Mouse (Mus musculus) stomach, embryonic 15.5 days (tissue): ENCODE results near the gene Cog4. TPM values are rescaled to one million over a fixed set of nuclear protein-coding genes. Genes with fewer than 3 reads are reported as not detected.
"Not testable (repeated sequence)": the region's sequence is repeated elsewhere in the genome, so short reads cannot be mapped to it uniquely, and the experiment has no call there.

Source experiments
- ATAC-seq: fragments of 200-750 bp; cut with Nextera tagmentation; 2 replicates; pipeline ENCODE4 v1.8.0; 2017; ENCODE audit warnings: low read depth, moderate number of reproducible peaks, moderate TSS enrichment; ENCODE audit not compliant: insufficient read depth, low FRiP score
- H3K27ac ChIP-seq: fragments of 300-500 bp; sonication (generic); 2 replicates; pipeline ENCODE4 v1.5.1; 2015; ENCODE audit warnings: mild to moderate bottlenecking, inconsistent platforms
- H3K27me3 ChIP-seq: fragments of 300-500 bp; sonication (generic); replicated peaks from 2 replicates; pipeline ENCODE4 v1.6.1; 2015; ENCODE audit warnings: inconsistent platforms
- H3K36me3 ChIP-seq: fragments of 300-500 bp; sonication (generic); 2 replicates; pipeline ENCODE4 v1.6.1; 2015; ENCODE audit warnings: inconsistent platforms
- H3K4me1 ChIP-seq: fragments of 300-500 bp; sonication (generic); 2 replicates; pipeline ENCODE4 v1.6.1; 2015; ENCODE audit warnings: inconsistent platforms
- H3K4me2 ChIP-seq: fragments of 300-500 bp; sonication (generic); 2 replicates; pipeline ENCODE4 v1.6.1; 2015; ENCODE audit warnings: mild to moderate bottlenecking, inconsistent platforms
- H3K4me3 ChIP-seq: fragments of 300-500 bp; sonication (generic); replicated peaks from 2 replicates; pipeline ENCODE4 v1.5.1; 2015; ENCODE audit warnings: inconsistent platforms
- H3K9ac ChIP-seq: fragments of 300-500 bp; sonication (generic); 2 replicates; pipeline ENCODE4 v1.6.1; 2015; ENCODE audit warnings: inconsistent platforms
- H3K9me3 ChIP-seq: fragments of 300-500 bp; sonication (generic); 2 replicates; pipeline ENCODE4 v1.6.1; 2016; ENCODE audit warnings: inconsistent platforms
- WGBS: fragments of 180-500 bp; shearing (Covaris S2); methylation state at CpG from one replicate; pipeline ENCODE4 v1.1.7; 2015; 5-methylcytosine and 5-hydroxymethylcytosine counted together
- polyA plus RNA-seq: library from polyadenylated mRNA; unstranded; fragments of >200 nt; fragmentation: Nextera tagmentation; extraction: Ambion mirVana; gene quantifications from 2 replicates; pipeline ENCODE4 v1.2.1, GENCODE M21; 2015

The Cog4 gene
- polyA plus RNA-seq, 1 experiment from 2014 or later = 65.0 TPM

DNA sequence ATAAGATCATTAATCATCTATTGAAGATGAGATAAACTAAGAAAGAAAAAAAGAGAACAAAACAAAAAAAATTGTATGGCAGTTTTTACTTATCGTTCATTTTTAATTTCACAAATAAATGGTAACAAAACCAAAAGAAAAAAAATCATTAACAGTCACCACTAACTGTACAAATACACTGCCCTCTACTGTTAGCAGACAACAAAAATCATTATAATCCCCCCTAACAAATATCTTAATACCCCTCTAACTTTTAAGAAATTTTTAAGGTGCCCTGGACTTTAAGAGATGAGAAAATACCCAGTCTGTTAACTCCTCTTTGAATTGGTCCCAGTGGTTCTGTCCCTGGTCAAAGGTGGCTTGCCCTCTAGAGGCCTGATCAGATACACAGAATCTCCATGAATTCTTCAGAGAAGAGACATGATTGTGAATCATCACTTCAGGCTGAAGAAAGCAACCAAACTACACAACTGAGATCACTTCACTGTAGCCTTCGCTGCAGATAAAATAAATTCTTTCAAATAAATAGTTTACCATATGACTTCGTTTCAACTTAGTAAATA lies 4.3 kb upstream of the Cog4 start:
- no peaks in the 10 kb centered on the region for H3K27me3 ChIP-seq
- H3K27ac ChIP-seq = no peak overlapping the region
- no peak overlapping the region for H3K4me3 ChIP-seq
- WGBS = 86% methylated on average over 3 of the region's 3 CpGs
- peaks cover 52% of the 10 kb centered on the region for H3K36me3 ChIP-seq
- ATAC-seq = no peak
- no peak overlapping the region for H3K9ac ChIP-seq
- H3K9me3 ChIP-seq = no peaks in the 10 kb centered on the region
- 0 out of 2 replicates have a peak, but pooled peaks cover 5% of the 10 kb centered on the region for H3K4me1 ChIP-seq
- H3K4me2 ChIP-seq = no peak overlapping the region

DNA sequence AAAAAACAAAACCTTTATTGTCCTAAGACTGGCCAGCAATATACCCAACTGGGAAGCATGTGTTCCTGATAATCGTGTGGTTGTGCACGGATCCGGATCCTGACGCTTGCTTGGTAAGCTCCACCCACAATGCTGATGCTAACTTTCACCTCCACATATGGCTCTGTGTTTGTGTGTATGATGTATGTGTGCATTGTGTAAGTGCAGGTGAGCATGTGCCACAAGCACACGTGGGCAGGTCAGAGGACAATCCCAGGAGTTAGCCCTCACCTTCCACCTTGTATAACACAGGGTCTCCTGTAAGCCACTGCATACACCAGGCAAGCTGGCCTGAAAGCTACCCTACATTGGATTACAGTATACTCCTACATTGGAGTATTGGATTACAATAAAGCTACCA lies 3.2 kb upstream of the Cog4 start:
- H3K4me2 ChIP-seq = no peak overlapping the region
- 84% methylated on average over 5 of the region's 5 CpGs for WGBS
- no peaks in the 10 kb centered on the region for H3K9me3 ChIP-seq
- H3K27ac ChIP-seq = no peak overlapping the region
- peaks cover 42% of the 10 kb centered on the region for H3K36me3 ChIP-seq
- H3K4me3 ChIP-seq = no peak overlapping the region
- no peak for ATAC-seq
- H3K27me3 ChIP-seq = no peaks in the 10 kb centered on the region
- H3K9ac ChIP-seq = no peak overlapping the region
- peaks cover 12% of the 10 kb centered on the region for H3K4me1 ChIP-seq

DNA sequence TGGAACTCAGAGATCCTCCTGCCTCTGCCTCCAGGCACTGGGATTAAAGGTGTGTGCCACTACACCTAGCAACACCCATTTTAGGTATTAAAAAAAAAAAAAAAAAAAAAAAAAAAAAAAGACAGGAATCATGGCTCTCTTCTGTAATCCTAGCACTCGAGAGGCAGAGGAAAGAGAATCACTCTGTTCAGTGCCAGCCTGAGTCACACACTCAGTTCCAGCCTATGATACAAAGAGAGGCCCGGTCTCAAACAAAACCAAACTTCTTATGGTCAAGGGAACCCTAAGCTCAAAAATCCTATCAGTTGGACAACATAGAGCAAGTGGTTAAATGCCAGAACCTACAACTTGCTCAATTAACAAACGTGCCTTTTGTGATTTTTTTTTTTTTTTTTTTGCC lies 1.5 kb upstream of the Cog4 start:
- peaks cover 12% of the 10 kb centered on the region for H3K4me1 ChIP-seq
- whole genome bisulfite sequencing = 70% methylated on average over 3 of the region's 3 CpGs
- no peaks in the 10 kb centered on the region for H3K27me3 ChIP-seq
- no peak overlapping the region for H3K27ac ChIP-seq
- H3K9me3 ChIP-seq = no peaks in the 10 kb centered on the region
- H3K36me3 ChIP-seq = peaks cover 26% of the 10 kb centered on the region
- H3K4me3 ChIP-seq = no peak overlapping the region
- ATAC-seq = no peak
- H3K9ac ChIP-seq = no peak overlapping the region
- peak overlapping the region; percentile 73; the same call in 1 of the 2 replicates for H3K4me2 ChIP-seq

DNA sequence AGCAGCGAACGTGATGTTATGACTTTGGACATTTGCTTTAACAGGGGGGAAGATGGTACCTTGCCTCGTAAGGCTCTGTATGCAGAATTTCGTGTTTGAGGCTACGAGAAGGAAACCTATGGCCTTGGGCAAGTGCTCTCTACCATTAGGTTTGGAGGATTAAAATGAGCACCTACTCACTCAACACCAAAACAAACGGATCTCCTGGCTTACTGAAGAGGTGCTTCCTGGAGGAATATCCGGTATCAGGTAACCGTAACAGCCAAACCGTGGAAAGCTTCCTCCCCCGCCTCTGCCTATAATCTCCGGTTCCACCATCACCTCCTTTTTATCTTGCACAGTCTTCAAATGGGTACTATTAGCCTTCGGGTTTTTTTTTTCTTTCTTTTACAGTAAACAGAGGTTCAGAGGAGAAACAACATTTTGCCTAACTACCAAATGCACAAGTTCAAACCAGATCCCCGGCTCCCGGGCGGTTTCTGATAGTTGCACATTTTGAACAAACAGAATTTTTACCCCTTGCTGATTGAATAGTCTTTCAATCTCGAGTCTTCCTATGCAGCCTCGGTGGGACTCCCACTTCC lies 487 bp upstream of the Cog4 start:
- 4% methylated on average over 17 of the region's 17 CpGs for WGBS
- peaks cover 20% of the 10 kb centered on the region for H3K36me3 ChIP-seq
- H3K27me3 ChIP-seq = no peaks in the 10 kb centered on the region
- no peak for ATAC-seq
- H3K9ac ChIP-seq = peak overlapping the region; percentile 79
- H3K27ac ChIP-seq = peak overlapping the region; percentile 86
- peak overlapping the region; percentile 78 for H3K4me3 ChIP-seq
- peaks cover 12% of the 10 kb centered on the region for H3K4me1 ChIP-seq
- H3K9me3 ChIP-seq = no peaks in the 10 kb centered on the region
- H3K4me2 ChIP-seq = peak overlapping the region; percentile 73

DNA sequence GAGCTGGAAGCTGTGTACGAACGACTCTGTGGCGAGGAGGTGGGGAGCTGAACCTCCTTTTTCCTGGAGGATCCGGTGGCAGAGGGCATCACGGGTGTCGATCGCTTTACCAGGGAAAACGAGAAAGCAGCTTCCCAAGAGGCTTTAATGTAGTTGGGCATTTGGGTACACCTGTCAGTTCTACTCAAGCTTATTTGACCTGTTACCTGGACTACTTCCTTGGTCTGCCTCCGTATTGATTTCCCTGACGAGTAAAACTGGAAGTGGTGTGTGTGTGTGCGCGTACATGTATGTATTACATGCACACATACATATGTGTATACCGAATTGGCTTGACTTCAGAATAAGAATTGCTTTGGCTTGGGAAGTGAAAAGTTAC lies 760 bp downstream of the Cog4 start:
- Histone ChIP-seq H3K4me3 (peak overlapping the region; percentile 78), H3K36me3 (peaks cover 21% of the 10 kb centered on the region), H3K9ac (peak overlapping the region; percentile 53; the same call in 1 of the 2 replicates), H3K27me3 (no peaks in the 10 kb centered on the region), H3K9me3 (no peaks in the 10 kb centered on the region), H3K27ac (peak overlapping the region; percentile 86), H3K4me2 (peak overlapping the region; percentile 73), H3K4me1 (peaks cover 12% of the 10 kb centered on the region)
- no peak; the same call in 1 of the 2 replicates for ATAC-seq
- 1% methylated on average over 13 of the region's 13 CpGs for WGBS

DNA sequence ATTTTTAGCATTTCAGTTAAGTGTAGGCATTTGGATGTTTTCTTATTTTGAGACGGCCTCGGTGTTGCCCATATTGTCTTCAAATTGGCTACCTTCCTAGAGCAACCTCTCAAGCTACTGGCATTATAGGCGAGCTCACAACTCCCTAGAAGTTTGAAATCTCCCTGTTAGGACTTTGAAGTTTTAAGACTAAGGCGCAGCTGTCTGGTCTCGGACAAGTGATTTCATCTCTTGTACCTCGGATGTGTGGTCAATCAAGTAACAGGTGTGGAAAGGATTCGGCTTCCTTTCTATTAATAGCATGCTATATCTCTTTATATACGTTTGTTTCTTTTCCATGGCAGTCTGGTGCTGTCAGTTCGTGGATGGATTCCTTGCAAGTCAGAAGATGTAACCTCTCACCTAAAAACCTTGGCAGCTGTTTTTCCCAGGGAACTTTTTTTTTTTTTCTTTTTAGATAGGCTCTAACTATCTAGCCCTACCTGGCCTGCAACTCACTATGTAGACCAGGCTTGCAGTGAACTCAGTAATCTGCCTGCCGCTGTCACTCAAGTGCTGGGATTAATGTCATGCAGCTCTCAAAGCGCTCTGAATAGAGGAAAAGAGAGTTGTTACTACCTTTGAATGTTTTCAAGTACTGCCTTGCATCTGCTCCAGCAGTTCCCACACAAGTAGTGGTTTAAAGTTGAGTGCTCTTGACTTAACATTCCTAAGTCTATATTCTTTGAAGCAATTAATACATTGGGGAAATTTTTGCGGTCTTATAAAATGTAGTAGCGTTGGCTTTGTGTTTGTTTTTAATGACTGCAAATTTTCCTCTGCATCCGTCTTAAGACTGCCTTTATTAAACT lies 1.5 kb downstream of the Cog4 start:
- Histone ChIP-seq H3K36me3 (peaks cover 29% of the 10 kb centered on the region), H3K4me1 (peaks cover 12% of the 10 kb centered on the region), H3K4me3 (peak overlapping the region; percentile 78), H3K9ac (peak overlapping the region; percentile 53; the same call in 1 of the 2 replicates), H3K27me3 (no peaks in the 10 kb centered on the region), H3K9me3 (no peaks in the 10 kb centered on the region), H3K4me2 (peak overlapping the region; percentile 73), H3K27ac (0 out of 2 replicates have a peak overlapping the region, but pooled peaks have one; percentile 86)
- no peak for ATAC-seq
- 55% methylated on average over 14 of the region's 14 CpGs for WGBS

DNA sequence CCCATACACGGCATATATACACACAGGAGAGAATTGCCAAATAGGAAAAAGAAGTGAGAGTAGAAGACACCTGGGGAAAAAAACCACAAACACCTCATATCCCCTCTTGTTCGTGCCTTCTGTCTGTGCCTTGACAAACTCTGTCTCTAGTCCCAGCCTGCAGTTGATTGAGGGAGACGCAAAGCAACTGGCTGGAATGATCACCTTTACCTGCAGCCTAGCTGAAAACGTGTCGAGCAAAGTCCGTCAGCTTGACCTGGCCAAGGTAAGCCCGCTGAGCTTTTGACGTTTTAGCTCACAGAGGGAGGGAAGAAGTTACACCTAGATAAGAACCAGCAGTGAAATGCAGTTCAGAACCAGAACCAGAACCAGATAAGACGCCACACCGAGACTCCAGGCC lies 4.8 kb downstream of the Cog4 start:
- Histone ChIP-seq H3K27me3 (no peaks in the 10 kb centered on the region), H3K27ac (no peak overlapping the region), H3K4me2 (no peak overlapping the region), H3K4me3 (no peak overlapping the region), H3K4me1 (peaks cover 6% of the 10 kb centered on the region), H3K36me3 (peaks cover 36% of the 10 kb centered on the region), H3K9me3 (no peaks in the 10 kb centered on the region), H3K9ac (no peak overlapping the region)
- no peak for ATAC-seq
- 91% methylated on average over 10 of the region's 10 CpGs for WGBS

DNA sequence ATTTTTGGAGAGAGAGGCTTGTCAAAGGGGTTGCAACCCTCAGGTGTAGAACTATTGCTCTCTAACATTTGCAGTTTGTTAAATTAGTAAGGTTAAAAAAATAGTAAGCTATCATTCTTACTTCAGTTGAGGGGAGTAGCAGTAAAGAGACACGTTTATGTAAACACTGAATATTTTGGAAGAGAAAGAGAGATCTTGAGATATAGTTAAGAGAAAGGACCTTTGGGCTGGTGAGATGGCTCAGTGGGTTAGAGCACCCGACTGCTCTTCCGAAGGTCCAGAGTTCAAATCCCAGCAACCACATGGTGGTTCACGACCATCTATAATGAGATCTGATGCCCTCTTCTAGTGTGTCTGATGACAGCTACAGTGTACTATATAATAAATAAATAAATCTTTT lies 9.7 kb downstream of the Cog4 start:
- H3K9me3 ChIP-seq, H3K4me1 ChIP-seq, H3K27ac ChIP-seq, H3K27me3 ChIP-seq, H3K9ac ChIP-seq, H3K4me3 ChIP-seq, H3K4me2 ChIP-seq, ATAC-seq: not testable (repeated sequence)
- peaks cover 54% of the 10 kb centered on the region for H3K36me3 ChIP-seq
- WGBS = 94% methylated on average over 4 of the region's 4 CpGs

DNA sequence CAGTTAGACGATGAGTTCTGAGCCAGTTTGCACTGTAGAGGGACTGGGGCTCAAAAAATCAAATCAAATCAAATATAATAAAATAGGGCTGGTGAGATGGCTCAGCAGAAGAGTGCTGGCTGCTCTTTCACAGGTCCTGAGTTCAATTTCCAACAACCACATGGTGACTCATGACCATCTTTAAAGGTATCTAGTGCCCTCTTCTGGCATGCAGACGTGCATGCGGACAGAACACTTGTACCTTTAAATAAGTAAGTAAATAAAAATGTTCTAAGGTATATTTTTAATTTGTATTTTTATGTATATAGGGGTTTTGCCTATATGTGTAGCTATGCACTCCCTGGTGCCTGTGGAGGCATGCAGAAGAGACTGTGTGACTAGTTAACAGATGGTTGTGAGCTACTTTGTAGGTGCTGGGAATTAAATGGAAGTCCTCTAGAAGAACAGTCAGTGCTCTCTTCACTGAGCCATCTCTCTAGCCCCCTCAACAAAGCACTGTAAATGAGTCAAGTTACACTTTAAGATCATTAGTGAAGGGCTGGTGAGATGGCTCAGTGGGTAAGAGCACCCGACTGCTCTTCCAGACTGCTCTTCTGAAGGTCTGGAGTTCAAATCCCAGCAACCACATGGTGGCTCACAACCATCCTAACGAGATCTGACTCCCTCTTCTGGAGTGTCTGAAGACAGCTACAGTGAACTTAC lies 10.5 kb downstream of the Cog4 start:
- ATAC-seq = no peak
- H3K4me2 ChIP-seq = no peak overlapping the region
- H3K36me3 ChIP-seq = peaks cover 55% of the 10 kb centered on the region
- no peak overlapping the region for H3K4me3 ChIP-seq
- no peaks in the 10 kb centered on the region for H3K9me3 ChIP-seq
- H3K27me3 ChIP-seq = no peaks in the 10 kb centered on the region
- H3K27ac ChIP-seq = no peak overlapping the region
- no peaks in the 10 kb centered on the region for H3K4me1 ChIP-seq
- no peak overlapping the region for H3K9ac ChIP-seq
- 83% methylated on average over 5 of the region's 5 CpGs for WGBS

DNA sequence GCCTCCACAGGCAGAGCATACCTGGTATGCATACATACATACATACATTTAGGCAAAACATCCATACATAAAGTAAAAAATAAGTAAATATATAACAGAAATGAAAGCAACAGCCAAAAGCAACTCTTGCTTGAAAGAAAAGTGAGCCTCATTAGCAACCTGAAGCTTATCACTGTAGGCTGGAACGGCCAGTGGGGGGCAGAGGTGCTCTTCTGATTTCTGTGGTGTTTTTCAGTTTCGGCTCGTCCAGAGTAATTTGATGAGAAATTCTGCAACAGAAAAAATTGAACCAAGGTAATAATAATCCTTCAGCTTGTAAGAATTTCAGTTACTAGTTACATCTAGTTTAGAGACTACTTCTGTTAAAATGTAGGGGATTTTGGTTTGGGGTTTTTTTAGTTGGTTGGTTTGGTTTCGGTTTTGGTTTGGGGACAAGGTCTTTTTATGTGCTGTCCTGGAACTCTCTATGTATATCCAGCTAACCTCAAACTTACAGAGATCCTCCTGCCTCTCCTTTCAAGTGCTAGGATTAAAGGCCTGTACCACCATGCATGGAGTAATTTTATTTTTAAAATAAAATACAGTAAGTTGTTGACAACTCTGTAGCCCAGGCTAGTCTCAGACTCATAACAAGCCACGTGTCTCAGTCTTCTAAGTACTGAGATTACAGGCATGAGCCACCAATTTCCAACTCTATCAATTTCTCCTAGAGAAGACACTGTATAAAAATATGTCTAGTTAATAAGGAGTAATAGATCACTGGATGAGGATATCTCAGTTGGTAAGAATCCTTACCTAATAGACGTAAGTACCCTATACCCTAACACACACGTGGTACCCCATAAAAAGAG lies 13.5 kb downstream of the Cog4 start:
- Histone ChIP-seq H3K36me3 (peaks cover 56% of the 10 kb centered on the region), H3K4me1 (no peaks in the 10 kb centered on the region), H3K27ac (no peak overlapping the region), H3K9me3 (no peaks in the 10 kb centered on the region), H3K4me3 (no peak overlapping the region), H3K4me2 (no peak overlapping the region), H3K27me3 (no peaks in the 10 kb centered on the region), H3K9ac (no peak overlapping the region)
- WGBS = 79% methylated on average over 7 of the region's 7 CpGs
- ATAC-seq = no peak

DNA sequence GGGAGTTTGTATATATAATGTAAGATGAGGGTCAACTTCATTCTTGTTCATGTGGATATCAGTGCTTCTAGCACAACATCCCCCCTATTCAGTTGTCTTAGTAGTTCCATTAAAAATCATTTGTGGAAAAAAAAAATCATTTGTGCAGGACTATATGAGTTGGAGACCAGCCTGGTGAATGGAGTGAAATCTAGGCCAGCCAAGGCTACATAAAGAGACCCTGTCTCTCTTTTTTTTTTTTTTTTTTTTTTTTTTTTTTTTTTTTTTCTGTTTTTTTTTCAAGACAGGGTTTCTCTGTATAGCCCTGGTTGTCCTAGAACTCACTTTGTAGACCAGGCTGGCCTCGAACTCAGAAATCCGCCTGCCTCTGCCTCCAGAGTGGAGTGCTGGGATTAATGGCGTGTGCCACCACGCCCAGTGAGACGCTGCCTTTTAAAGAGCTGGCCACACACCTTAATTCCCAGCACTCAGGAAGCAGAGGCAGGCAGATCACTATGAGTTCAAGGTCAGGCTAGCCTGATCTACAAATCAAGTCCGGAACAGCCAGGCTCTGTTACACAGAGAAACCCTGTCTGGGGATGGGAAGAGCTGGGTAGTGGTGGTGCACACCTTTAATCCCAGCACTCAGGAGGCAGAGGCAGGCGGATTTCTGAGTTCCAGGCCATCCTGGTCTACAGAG lies 15.1 kb downstream of the Cog4 start:
- not testable (repeated sequence) for H3K4me2 ChIP-seq, H3K9ac ChIP-seq, H3K4me3 ChIP-seq, H3K27ac ChIP-seq, H3K9me3 ChIP-seq, H3K27me3 ChIP-seq, ATAC-seq, H3K4me1 ChIP-seq
- WGBS = 93% methylated on average over 7 of the region's 7 CpGs
- H3K36me3 ChIP-seq = peaks cover 56% of the 10 kb centered on the region
